Mouse (Mus musculus): ENCODE measurements at regions not wholly inside any gene's neighbourhood (a gene's known extent, or its start where the extent isn't known, plus 50 kb on each side); places are given as distances from the start of the nearest gene placed in this dataset.

DNA sequence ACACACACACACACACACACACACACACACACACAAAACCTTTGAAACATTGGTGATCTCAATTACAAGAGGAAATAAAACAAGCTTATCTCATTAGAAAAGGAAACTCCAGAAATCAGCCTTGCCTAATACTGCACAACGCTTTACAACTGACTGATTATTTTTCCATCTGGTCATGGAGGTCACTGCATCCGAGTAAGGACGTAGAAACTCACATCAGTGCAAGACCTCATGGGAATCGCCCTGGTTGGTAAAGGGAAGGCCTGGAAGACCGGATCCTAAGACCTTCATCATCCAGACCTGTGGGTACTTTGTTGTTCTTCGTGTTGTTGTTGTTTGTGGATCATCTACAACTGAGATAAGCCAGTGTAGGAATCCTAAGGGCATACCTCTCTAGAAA, 77.8 kb upstream of the Sestd1 start:
- no peak for DNase-seq

DNA sequence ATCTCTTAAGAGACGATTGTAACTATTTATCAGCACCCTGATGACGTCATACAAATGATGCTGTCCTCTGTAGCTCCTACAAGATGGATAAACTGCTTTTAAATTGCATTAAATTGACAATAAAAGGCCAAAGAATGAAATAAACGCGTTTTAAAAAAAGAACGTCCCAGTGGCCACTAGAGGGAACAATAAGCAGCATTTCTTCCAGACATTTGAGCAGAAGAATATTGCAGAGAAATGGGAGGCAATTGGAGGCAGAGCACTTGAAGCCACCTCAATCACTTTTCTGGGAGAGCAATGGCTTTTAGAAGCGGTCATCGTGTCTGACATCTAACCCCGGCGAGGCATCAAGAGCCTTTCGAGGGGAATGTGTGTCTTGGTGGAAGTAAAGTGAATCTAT, 76.4 kb upstream of the Sestd1 start:
- DNase-seq = no peak

- no peak for DNase-seq
These were observed 71.7 kb upstream of the Sestd1 start for GRCm38 (mm10) chr2:77351987-77352628.

GRCm38 (mm10) chr2:77347027-77347426, 66.6 kb upstream of the Sestd1 start:
- no peak for DNase-seq

GRCm38 (mm10) chr2:77343736-77344440, 63.5 kb upstream of the Sestd1 start:
- peak; percentile 8 for DNase-seq

- DNase-seq = peak; percentile 3
These were observed 62.0 kb upstream of the Sestd1 start for GRCm38 (mm10) chr2:77342416-77342815.

- DNase-seq = peak; percentile 97
These were observed 61.4 kb upstream of the Sestd1 start for GRCm38 (mm10) chr2:77341575-77342332.

GRCm38 (mm10) chr2:77340076-77340475, 59.7 kb upstream of the Sestd1 start:
- DNase-seq = no peak

DNA sequence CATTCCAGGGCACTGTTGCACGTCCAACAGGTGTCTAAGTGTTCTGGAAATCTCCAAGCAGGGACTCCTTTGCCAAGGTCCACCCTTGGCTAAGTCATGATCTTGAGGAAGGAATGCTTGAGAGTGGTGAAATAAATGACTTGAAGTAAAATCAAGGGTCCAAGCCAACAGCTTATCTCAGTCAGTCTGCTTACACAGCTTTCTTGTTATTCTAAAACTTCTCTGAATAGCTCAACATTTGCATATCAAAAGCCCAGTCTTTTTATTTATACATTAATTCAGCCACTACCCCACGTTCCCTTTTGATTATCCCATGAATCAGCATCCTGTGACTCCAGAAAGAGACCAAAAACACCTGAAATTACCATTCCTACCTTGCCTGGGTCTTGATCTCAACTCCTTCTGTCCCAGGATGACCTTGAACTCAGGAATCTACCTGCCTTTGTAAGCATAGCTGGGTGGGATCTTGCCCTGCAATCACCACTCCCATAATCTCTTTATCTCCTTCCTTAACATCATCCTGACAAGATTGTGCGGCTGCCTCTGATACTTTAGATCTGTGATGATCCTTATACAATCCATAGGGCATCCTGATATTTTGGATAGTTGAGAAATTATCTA, 57.5 kb upstream of the Sestd1 start:
- no peak for DNase-seq

DNA sequence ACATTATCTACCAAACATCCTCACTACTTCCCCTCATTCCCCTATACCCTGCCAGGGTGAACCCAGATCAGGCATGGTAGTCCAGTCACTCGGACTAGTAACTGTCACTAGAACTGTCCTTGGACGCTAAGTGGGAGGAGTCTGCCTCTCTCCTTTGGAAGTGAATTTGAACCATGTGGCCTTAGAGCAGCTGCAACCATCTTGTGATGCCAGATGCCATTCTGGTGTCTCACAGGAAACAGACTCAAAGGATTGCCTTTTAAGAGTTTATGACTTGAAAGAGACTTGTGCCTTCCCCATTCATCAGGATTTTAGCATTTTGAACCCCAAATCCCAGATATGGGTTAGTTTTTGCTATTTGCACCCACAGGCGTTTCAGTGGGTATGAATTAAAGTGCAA, 56.9 kb upstream of the Sestd1 start:
- DNase-seq = no peak

GRCm38 (mm10) chr2:77336810-77337209, 56.4 kb upstream of the Sestd1 start:
- no peak for DNase-seq

DNA sequence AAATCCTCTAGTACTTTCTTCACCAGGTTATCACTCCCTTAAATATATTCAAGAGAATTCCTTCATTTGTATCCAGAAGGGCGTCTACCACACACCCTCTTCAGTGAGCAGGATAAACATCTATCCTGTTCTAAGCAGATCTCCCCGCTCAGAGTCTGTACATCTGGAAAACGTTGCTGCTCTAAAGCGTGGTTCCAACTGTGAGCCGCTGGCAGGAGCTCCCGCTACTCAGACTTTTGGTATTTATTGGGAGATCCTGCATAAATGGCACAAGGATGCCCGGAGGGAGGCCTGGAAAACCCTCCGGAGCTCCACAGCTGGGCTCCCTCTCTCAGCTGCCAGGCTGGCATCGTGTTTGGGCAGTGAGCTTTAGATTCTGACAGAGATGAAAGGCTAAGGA, 54.3 kb upstream of the Sestd1 start:
- no peak for DNase-seq

DNA sequence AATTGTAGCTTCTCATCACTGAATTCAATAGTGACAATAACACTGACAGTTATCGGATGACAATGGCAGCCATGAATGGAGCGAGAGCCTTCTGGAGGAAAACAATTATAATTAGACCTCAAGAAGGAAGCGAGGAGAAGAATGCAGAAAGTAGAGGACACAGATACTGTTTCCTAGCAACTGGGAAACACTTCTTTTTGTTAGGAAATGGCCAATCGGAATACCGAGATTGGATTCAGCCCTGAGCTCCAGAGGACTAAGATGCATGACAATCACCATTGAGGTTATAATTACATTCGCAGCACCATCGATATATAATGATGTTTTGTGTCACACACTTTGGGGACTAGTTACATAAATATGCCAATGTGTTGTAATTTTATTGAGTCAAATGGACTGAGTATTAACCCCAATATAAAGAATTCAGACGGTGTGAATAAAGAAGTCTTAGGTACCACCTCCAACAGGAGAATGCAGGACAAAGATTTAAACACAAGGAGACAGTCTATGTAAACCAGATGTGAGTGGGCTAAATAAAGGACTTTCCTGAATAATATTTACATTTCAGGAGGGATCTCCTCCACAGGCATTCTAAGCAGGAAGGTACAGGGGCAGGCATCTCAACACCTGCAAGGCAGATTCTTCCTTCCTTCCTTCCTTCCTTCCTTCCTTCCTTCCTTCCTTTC, 53.1 kb upstream of the Sestd1 start:
- DNase-seq = no peak
